Mouse (Mus musculus): ENCODE data around the gene Acsf3. TPM values are rescaled to one million over a fixed set of nuclear protein-coding genes. Genes with fewer than 3 reads are reported as not detected.

The Acsf3 gene
- polyA plus RNA-seq (2015; fragmentation: Nextera tagmentation; extraction: Ambion mirVana), result 13.8 and 16.3 TPM in 2 replicates

DNA sequence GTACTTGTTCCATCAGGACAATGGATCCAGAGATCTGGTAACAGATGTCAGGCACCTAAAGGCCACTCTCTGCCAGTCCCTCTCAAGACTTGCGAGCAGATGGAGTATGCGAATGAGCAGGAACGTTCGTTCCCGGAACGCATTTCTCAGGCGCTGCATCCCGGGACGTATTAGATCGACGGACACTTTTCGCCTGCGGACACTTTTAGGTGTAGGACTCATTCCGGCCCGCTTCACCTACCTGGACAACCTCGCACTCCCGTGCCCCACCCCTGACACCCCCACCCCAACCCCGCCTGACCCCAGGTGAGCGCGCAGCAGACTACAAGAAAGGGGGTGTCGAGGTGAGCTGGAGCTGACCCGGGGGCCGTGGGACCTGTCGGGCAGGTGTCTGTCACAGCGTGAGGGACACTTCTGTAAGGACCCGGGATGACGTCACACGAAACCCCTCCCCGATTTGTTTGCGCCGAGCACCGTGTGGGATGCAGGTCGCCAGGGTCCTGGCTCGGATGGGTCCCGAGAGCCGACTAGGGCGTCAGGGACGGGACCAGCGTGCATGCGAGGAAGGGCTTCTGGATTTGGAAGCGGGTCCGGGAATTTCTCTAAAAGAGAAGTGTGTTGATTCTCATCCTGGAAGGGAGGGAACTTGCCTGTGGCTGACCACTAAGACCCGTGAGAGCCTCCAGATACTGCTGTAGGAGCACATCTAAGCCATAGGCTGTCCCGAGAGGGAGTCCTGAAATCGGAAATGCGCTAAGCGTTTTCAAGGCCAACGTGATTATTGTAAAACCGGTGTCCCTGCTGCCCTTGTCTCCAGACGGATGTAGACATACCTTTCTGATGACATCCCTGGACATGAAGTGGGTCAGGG, at the start of gene Acsf3:
Acsf3 (plus strand) TSS at position 202 of the 871 bp plus-strand sequence.
- peak within 1 kb of the TSS; percentile 20; the same call in 1 of the 2 replicates for H3K27ac ChIP-seq
- H3K27me3 ChIP-seq, result peaks cover 27% of the 10 kb centered on the region
- peak within 1 kb of the TSS; percentile 88 for H3K9ac ChIP-seq
- H3K36me3 ChIP-seq, result peaks cover 4% of the 10 kb centered on the region; the same call in 1 of the 2 replicates
- 1% methylated on average over 50 of the region's 50 CpGs for WGBS
- H3K4me3 ChIP-seq, result peak within 1 kb of the TSS; percentile 94
- no peaks in the 10 kb centered on the region for H3K9me3 ChIP-seq (replicated peaks)
- H3K4me1 ChIP-seq (replicated peaks), result peaks cover 13% of the 10 kb centered on the region
- peak within 1 kb of the TSS; percentile 84 for H3K4me2 ChIP-seq
- ATAC-seq (replicated peaks; ENCODE audit: insufficient number of reproducible peaks, insufficient read depth, low FRiP score, low read depth), result no peak

DNA sequence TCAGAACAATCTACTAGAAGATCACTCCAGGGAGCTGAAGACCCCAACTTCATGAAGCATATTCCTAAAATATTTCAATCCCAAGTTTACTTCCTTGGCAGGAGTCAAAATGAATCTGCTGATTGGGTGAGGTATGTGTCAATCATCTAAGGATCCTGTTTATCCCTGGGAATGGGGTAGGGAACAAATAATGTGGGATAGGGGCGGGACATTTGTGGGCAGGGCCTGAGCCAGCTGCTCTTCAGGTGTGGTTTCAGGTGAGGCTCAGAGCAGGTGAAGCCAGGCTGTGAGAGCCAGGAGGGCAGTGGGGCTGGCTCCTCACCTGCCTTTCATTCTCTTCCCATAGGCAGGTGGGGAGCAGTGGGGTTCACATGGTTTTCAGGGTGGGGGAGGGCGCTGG, 48.5 kb upstream of the Acsf3 start:
- no peak for ATAC-seq (replicated peaks; ENCODE audit: insufficient number of reproducible peaks, insufficient read depth, low FRiP score, low read depth)

GRCm38 (mm10) chr8:122727412-122727811, 47.9 kb upstream of the Acsf3 start:
- H3K9ac ChIP-seq, result no peak overlapping the region
- no peaks in the 10 kb centered on the region for H3K4me1 ChIP-seq (replicated peaks)
- no peak overlapping the region for H3K27ac ChIP-seq
- no peak overlapping the region for H3K4me3 ChIP-seq
- peaks cover 27% of the 10 kb centered on the region for H3K27me3 ChIP-seq
- H3K4me2 ChIP-seq, result no peak overlapping the region
- no peak for ATAC-seq (replicated peaks; ENCODE audit: insufficient number of reproducible peaks, insufficient read depth, low FRiP score, low read depth)
- H3K9me3 ChIP-seq (replicated peaks), result no peaks in the 10 kb centered on the region
- 70% methylated on average over 5 of the region's 5 CpGs for WGBS
- no peaks in the 10 kb centered on the region for H3K36me3 ChIP-seq

More for the DNA sequence above, 48.5 kb upstream of the Acsf3 start:
- Histone ChIP-seq H3K27ac (no peak overlapping the region), H3K36me3 (no peaks in the 10 kb centered on the region), H3K9ac (no peak overlapping the region), H3K27me3 (peaks cover 29% of the 10 kb centered on the region), H3K4me3 (no peak overlapping the region), H3K4me2 (no peak overlapping the region), H3K9me3 (replicated peaks) (no peaks in the 10 kb centered on the region), H3K4me1 (replicated peaks) (peaks cover 6% of the 10 kb centered on the region; the same call in 1 of the 2 replicates)
- 65% methylated on average over 2 of the region's 2 CpGs for WGBS

GRCm38 (mm10) chr8:122728630-122729029, 46.7 kb upstream of the Acsf3 start:
- H3K27me3 ChIP-seq, result peaks cover 31% of the 10 kb centered on the region
- WGBS, result 28% methylated on average over 3 of the region's 3 CpGs
- H3K27ac ChIP-seq, result no peak overlapping the region
- no peaks in the 10 kb centered on the region for H3K36me3 ChIP-seq
- no peak overlapping the region for H3K9ac ChIP-seq
- no peak for ATAC-seq (replicated peaks; ENCODE audit: insufficient number of reproducible peaks, insufficient read depth, low FRiP score, low read depth)
- H3K4me1 ChIP-seq (replicated peaks), result no peaks in the 10 kb centered on the region
- H3K9me3 ChIP-seq (replicated peaks), result no peaks in the 10 kb centered on the region
- H3K4me3 ChIP-seq, result no peak overlapping the region
- no peak overlapping the region for H3K4me2 ChIP-seq

GRCm38 (mm10) chr8:122735110-122735509, 40.2 kb upstream of the Acsf3 start:
- peaks cover 24% of the 10 kb centered on the region for H3K4me1 ChIP-seq (replicated peaks)
- H3K4me2 ChIP-seq, result peak overlapping the region; percentile 34; the same call in 1 of the 2 replicates
- no peak overlapping the region for H3K9ac ChIP-seq
- WGBS, result 61% methylated on average over 3 of the region's 3 CpGs
- peaks cover 46% of the 10 kb centered on the region for H3K27me3 ChIP-seq
- H3K4me3 ChIP-seq, result no peak overlapping the region
- no peaks in the 10 kb centered on the region for H3K9me3 ChIP-seq (replicated peaks)
- no peak for ATAC-seq (replicated peaks; ENCODE audit: insufficient number of reproducible peaks, insufficient read depth, low FRiP score, low read depth)
- H3K27ac ChIP-seq, result no peak overlapping the region
- H3K36me3 ChIP-seq, result no peaks in the 10 kb centered on the region

DNA sequence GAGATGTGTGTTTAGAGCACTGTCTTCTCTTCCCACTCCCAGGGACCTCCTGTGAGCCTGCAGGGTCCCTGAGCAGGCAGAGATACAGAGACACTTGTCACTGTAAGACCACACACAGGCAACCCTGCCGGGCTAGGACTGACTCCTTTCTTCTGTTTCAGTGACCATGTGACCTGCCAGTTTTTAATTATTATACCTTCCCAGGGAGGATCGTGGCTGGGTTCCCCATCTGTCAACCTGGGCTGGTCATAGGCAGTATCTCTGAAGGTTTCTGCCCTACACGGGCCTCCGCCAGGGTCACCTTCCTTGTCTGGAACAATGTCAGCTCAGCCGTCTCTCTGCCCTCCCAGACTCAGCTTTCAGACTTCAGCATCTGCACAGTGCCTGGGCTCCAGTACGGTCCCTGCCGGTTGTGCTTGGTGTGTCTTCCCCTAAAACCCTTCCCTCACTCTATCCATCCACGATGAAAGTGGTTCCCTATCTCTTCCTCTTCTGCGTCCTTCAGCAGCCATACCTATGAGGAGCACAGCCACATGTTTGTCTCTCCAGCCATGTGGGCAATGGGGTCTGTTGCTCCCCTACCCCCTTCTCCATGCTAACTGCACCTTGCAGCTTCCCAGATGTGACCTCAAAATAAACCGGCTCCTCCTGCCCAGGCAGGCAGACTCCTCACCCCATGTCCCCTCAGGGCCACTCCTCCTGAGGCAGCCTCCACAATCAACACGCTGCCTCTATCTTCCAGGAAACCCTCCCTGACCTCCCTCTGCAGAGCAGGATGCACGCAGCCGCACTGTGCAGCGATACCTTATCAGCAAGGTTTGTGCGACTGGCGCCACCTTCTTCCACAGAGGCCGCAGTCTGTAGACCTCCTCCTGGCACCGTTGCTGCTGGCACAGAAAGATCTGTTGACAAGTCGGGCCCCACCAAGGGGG, 39.5 kb upstream of the Acsf3 start:
- Histone ChIP-seq H3K27me3 (peaks cover 53% of the 10 kb centered on the region), H3K9me3 (replicated peaks) (no peaks in the 10 kb centered on the region), H3K36me3 (no peaks in the 10 kb centered on the region), H3K4me2 (peak overlapping the region; percentile 34), H3K4me1 (replicated peaks) (peaks cover 24% of the 10 kb centered on the region), H3K27ac (peak overlapping the region; percentile 54), H3K4me3 (peak overlapping the region; percentile 20), H3K9ac (no peak overlapping the region; the same call in 1 of the 2 replicates)
- peak; percentile 89 for ATAC-seq (replicated peaks; ENCODE audit: insufficient number of reproducible peaks, insufficient read depth, low FRiP score, low read depth)
- 14% methylated on average over 19 of the region's 19 CpGs for WGBS

DNA sequence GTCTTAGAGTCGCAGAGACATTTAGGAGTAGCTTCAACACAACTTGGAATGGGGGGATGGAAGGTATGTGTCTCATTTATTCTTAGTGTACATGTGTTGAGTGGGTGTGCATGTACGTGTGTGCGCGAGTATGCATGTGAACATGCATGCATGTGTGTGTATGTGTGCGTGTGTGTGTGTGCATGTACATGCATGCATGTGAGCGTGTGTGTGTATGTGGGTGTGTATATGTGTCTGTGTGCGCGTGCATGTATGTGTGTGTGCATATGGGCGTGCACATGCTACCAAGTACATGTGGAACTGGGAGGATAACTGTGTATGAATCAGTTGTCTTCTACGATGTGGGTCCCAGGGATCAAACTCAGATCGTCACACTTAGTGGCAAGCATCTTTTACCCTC, 38.7 kb upstream of the Acsf3 start:
- H3K36me3 ChIP-seq, result no peaks in the 10 kb centered on the region
- WGBS, result 84% methylated on average over 11 of the region's 11 CpGs
- peak overlapping the region; percentile 20 for H3K4me3 ChIP-seq
- no peak overlapping the region for H3K9ac ChIP-seq
- H3K4me1 ChIP-seq (replicated peaks), result peaks cover 24% of the 10 kb centered on the region
- H3K4me2 ChIP-seq, result peak overlapping the region; percentile 34
- H3K27me3 ChIP-seq, result peaks cover 54% of the 10 kb centered on the region
- H3K9me3 ChIP-seq (replicated peaks), result no peaks in the 10 kb centered on the region
- peak overlapping the region; percentile 54; the same call in 1 of the 2 replicates for H3K27ac ChIP-seq
- ATAC-seq (replicated peaks; ENCODE audit: insufficient number of reproducible peaks, insufficient read depth, low FRiP score, low read depth), result no peak

DNA sequence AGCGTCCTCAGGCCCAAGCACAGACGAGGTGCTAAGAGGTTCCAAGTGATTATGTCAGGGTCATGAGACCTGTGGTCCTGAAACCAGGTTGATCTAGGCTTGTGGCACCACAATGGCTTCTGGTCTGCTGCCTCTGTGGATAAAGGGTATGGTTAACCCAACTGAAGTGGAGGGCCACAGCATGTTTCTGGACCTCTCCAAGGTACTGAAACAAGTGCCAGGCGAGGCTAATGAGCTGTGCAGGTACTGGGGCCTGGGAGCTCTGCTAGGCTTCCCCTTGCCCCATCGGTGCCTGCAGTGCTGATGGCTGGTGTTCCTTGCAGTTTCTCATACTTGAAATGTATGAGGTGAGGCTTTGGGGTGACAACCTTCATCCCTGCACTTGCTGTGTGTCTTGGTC, 38.2 kb upstream of the Acsf3 start:
- no peak for ATAC-seq (replicated peaks; ENCODE audit: insufficient number of reproducible peaks, insufficient read depth, low FRiP score, low read depth)
- WGBS, result 30% methylated on average over 4 of the region's 4 CpGs
- H3K27me3 ChIP-seq, result peaks cover 54% of the 10 kb centered on the region
- H3K4me1 ChIP-seq (replicated peaks), result peaks cover 24% of the 10 kb centered on the region
- no peak overlapping the region for H3K27ac ChIP-seq
- H3K36me3 ChIP-seq, result no peaks in the 10 kb centered on the region
- no peak overlapping the region for H3K9ac ChIP-seq
- H3K4me3 ChIP-seq, result no peak overlapping the region
- H3K9me3 ChIP-seq (replicated peaks), result no peaks in the 10 kb centered on the region
- H3K4me2 ChIP-seq, result peak overlapping the region; percentile 34

DNA sequence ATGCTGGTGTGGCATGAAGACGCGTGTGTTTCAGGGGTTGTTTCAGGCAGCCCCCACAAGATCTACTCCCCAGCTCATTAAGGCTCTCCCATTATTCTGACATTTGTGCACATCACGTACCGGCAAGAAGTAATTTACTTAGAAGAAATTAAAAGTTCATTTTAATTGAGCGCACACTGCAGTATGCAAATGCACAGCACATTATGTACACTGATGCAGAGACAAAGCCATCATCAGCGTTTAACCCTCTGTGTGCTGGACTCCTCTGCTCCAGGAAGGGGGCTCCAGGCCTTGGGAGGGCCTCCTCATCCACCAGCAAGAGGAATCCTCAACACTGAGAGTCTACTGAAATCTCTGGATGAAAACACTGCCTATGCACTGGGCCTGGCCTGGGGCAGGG, 37.4 kb upstream of the Acsf3 start:
- H3K4me2 ChIP-seq, result no peak overlapping the region
- H3K36me3 ChIP-seq, result no peaks in the 10 kb centered on the region
- no peak overlapping the region for H3K27ac ChIP-seq
- ATAC-seq (replicated peaks; ENCODE audit: insufficient number of reproducible peaks, insufficient read depth, low FRiP score, low read depth), result no peak
- 85% methylated on average over 6 of the region's 6 CpGs for WGBS
- H3K9ac ChIP-seq, result no peak overlapping the region
- H3K27me3 ChIP-seq, result peaks cover 61% of the 10 kb centered on the region
- no peaks in the 10 kb centered on the region for H3K9me3 ChIP-seq (replicated peaks)
- H3K4me1 ChIP-seq (replicated peaks), result peaks cover 24% of the 10 kb centered on the region
- H3K4me3 ChIP-seq, result no peak overlapping the region

DNA sequence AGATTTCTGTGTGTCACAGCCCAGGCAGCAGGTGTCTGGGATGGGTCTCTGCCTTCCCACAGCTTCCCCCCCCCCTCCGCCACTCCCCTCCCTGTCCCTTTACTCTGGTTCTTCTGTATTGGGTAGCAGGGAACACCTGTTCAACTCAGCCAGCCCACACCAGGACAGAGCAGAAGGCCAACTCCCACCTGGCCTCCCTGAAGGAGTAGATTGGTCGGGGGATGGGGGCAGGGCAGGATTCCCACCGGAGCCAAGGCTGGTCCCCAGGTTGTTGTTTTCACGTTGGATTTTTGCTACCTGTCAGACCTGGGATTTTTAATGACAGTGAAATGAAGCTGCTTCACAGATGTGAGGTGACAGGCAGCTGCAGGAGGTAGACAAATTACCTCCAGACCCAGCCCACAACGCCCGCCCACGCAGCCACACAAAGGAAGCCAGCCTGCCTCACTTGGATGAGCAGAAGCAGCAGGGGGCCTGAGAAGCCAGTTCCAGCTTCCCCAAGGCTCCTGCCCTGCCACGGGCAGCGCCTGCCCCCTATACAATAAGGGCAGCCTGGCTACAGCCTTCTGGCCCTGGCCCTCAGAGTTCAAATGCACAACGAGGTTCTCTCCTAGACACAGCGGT, 36.1 kb upstream of the Acsf3 start:
- H3K27ac ChIP-seq, result peak overlapping the region; percentile 9; the same call in 1 of the 2 replicates
- WGBS, result 31% methylated on average over 11 of the region's 11 CpGs
- no peaks in the 10 kb centered on the region for H3K36me3 ChIP-seq
- H3K27me3 ChIP-seq, result peaks cover 63% of the 10 kb centered on the region
- no peak for ATAC-seq (replicated peaks; ENCODE audit: insufficient number of reproducible peaks, insufficient read depth, low FRiP score, low read depth)
- no peak overlapping the region for H3K4me3 ChIP-seq
- no peak overlapping the region for H3K9ac ChIP-seq
- H3K9me3 ChIP-seq (replicated peaks), result no peaks in the 10 kb centered on the region
- H3K4me1 ChIP-seq (replicated peaks), result peaks cover 24% of the 10 kb centered on the region
- H3K4me2 ChIP-seq, result no peak overlapping the region

GRCm38 (mm10) chr8:122742471-122742870, 32.8 kb upstream of the Acsf3 start:
- H3K9me3 ChIP-seq (replicated peaks), result no peaks in the 10 kb centered on the region
- WGBS, result 25% methylated on average over 19 of the region's 19 CpGs
- H3K27ac ChIP-seq, result no peak overlapping the region
- peaks cover 95% of the 10 kb centered on the region for H3K27me3 ChIP-seq
- H3K4me1 ChIP-seq (replicated peaks), result no peaks in the 10 kb centered on the region
- no peak overlapping the region for H3K4me3 ChIP-seq
- H3K4me2 ChIP-seq, result no peak overlapping the region
- H3K36me3 ChIP-seq, result no peaks in the 10 kb centered on the region
- no peak for ATAC-seq (replicated peaks; ENCODE audit: insufficient number of reproducible peaks, insufficient read depth, low FRiP score, low read depth)
- H3K9ac ChIP-seq, result no peak overlapping the region

Measured in heart, embryonic 15.5 days (tissue).